Mouse (Mus musculus) layer of hippocampus, adult 9-10 months (tissue): ENCODE data around the gene Calm3.
"Not testable (repeated sequence)": the region's sequence is repeated elsewhere in the genome, so short reads cannot be mapped to it uniquely, and the experiment has no call there.

Source experiments
- DNase-seq: peaks from one replicate; pipeline ENCODE4 v3.0.0; 2022; ENCODE audit warnings: low spot score

Gene Calm3

DNA sequence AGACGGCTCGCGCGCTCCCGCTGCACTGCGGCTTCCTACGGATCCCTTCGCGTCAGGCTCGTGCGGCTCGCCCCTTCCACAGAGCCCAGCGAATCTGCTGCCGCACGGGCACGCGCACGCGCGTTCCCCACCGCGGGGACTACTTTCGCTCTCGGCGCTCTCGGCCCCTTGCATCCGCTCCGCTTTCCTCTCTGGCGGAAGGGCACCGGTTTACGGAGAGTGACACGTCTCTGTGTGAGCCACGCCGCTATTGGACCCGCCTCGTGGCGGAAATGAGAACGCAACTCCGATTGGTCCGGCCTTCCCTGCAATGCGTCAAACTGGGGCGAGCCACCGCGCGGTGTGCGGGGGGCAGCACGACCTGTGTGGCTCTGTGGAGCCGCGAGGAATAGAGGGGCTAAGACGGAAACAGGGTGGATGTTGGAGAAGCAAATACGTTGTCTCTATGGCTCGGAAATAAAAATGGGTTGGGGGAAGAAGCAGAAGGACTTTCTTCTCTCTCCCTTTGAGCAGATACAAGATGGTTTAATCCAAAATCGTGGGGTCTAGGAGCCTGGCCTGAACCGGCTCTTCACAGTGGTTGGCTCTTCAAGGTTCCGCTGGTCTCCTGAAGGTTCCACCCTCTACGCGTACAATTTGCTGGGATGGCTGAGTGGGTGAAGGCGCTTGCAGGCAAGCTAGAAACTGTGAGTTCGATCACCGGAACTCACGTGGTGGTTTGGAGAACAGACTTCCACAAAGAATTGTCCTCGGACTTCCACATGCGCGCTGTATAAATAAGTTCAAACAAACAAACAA lies at the start of gene Calm3:
Gene Calm3, minus strand, starts transcription at position 78 of the 798 bp plus-strand sequence.
- DNase-seq: peak; percentile 100

DNA sequence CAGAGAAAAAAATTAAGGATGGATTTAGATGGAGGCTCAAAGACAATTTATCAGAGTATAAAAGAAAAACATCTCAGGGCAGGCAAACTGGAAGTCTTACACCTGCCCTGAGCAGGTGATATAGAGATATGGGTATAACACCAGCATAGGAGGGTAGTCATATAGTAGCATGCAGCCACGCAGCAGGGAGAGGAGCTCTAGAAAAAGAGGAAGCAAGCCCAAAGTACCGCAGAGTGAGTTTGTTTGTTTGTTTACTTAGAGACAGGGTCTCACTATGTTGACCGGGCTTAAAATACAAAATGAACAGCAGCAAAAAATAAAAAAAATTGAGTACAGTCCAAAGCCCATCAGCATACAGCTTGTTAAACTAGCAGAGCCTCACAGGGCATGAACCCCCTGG lies 47.2 kb upstream of the Calm3 start:
- DNase-seq: no peak

DNA sequence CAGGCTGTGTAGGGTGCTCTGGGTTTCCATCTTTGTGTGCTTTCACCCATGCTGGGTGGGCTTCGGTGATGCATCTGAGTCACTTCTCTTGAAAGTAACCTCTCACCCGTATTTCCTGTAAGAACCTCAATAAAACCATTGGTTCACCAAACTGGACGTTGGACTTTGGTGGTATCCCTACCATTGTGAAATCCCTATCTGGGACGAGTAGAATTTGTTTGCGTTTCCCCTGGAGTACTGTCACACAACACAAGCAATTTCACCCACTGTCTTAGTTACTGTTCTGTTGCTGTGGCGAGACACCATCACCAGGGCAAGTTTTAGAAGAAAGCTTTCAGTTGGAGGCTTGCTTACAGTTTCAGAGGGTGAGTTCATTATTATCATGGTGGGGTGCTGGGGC lies 44.5 kb upstream of the Calm3 start:
- no peak for DNase-seq

DNA sequence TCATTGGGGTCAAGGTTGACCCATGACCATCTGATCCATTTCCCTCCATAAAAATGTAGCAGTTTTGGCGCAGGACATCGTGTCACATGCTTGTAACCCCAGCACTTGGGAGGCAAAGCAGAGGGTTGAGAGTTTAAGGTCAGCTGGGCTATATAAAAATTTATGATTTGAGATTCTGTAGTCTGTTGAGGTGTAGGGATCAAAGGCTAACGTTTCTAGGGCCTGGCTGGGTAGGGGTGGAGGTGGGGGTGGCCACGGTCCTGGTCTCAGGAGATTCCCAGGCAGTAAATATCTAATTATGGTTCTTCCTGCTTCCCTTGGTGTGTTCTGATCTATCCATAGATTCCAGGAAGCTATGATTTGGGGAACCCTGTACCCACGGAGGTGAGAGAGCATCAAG lies 37.8 kb upstream of the Calm3 start:
- DNase-seq: no peak

DNA sequence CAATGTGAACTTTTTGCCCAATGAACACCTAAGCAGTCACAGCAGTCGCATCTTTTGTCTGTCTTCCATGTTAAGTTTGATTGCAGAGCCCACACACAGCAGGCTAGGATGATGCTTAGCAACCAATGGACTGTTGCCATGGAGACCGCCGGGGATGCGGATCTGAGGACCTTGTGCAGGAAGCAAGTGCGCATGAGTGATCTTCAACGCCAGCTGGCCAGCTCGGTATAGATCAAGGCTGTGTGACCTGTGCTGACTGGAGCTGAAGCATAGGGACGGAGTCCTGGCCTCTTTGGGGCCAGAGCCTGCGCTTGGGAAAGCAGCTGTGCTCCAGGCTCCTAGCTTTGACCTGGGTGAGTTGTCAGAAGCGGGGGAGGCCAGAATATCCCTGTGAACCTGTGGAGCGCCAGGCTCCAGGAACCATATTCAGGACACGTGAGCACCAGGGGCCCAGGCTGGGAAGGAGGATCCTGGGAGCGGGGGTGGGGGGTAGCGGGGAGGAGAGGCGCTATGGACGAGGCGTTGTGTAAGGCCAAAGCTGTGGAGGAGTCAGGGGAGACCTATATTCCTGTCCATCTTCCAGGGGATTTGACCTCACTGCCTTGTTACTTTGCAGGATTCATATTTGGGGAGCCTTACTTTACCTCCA lies 35.7 kb upstream of the Calm3 start, which contains the start of gene Pnmal1:
Gene Pnmal1, plus strand, starts transcription at position 141 of the 649 bp plus-strand sequence.
- peak; percentile 88 for DNase-seq

DNA sequence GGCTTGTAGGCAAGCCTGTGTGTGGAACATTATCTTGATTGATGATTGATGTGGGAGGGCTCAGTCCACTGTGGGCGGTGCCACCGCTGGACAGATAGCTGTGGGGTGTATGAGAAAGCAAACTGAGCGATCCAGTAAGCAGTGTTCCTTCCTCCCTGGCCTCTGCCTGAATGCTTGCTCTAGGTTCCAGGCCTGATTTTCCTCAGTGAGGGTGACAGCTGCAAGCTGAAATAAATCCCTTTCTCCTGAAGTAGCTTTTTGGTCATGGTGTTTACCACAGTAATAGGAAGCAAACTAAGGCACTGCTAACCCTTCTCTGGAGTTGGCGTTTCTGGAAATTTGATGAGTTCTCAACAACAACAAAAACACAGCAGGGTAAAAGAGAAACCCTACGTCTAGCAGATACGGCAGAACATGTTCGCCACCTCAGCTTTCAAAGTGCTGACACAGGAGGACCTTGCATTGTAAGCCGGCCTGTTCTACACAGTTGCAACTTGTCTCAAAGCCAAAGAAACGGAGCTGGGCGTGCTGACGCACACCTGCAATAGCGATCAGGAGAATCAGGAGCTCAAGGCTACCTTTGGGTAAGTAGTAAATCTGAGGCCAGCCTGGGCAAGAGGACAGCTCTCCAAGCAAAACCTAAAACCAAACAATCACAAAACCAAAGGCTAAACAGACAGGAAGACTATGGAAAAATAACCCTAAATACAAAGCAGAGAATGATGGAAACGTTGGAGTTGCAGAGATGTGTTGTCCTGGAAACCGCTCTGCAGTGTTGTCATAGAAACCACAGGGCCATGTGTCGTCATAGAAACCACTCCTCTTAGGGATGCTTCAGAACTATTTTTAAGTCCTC lies 32.7 kb upstream of the Calm3 start:
- no peak for DNase-seq

DNA sequence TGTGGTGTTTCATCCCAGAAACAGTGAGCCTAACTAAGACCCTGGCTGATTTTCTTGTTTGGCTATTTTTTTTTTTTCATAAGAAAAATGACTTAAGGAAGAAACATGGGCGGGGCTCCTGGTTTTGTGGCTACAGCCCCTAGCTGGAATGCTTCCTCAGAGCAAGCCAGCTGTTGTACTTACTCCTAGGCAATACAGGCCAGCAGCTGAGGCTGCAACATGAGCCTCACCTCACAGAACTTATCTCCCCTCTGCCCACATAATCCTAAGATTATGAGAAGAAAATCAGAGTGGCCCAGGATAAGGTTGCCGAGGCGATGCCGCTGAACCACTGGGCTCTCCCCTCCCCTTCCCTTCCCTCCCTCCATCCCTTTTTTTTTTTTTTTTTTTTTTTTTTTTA lies 31.8 kb upstream of the Calm3 start:
- DNase-seq: no peak

DNA sequence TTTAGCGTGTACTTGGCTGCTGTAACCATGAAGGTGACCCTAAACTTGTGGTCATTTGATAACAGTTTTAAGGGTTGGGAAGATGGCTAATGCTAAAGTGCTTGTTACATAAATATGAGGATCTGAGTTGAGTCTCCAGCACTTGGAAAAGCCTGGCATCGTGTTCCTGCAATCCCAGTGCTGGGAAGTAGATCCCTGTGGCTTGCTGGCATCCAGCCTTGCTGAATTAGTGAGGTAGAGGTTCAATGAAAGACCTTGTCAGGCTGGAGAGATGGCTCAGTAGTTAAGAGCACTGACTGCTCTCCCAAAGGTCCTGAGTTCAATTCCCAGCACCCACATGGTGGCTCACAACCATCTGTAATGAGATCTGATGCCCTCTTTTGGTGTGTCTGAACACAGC lies 29.9 kb upstream of the Calm3 start:
- not testable (repeated sequence) for DNase-seq

DNA sequence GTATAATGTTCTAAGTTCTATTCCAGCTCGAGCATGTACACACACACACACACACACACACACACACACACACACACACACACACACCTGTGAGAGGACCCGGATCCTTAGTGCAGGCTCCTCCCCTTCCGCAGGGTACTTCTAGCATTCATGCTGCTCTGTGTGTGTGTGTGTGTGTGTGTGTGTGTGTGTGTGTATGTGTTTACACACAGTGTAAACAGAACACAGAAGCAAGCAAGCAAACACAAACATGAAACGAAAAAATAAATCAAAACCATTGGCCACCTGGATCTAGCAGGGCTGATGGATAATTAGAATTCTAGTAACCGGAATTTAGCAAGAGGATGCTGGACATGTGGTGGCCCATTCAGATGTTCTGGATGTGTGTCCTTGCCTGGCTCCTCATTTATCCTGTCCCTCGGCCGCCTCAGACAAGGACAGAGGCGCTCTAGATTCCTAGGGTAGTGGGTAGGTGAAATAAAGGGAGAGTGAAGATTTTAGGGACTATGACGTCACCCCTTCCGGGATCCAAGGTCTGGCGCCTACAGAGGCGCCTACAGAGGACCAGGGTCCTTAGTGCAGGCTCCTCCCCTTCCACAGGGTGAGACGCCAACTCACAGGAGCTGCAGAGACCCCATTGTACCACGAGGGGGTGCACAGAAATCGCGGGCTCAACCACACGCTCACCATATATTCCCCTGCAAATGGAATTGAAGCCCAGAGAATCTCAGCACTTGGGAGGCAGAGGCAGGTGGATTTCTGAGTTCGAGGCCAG lies 27.1 kb upstream of the Calm3 start:
- DNase-seq: no peak

DNA sequence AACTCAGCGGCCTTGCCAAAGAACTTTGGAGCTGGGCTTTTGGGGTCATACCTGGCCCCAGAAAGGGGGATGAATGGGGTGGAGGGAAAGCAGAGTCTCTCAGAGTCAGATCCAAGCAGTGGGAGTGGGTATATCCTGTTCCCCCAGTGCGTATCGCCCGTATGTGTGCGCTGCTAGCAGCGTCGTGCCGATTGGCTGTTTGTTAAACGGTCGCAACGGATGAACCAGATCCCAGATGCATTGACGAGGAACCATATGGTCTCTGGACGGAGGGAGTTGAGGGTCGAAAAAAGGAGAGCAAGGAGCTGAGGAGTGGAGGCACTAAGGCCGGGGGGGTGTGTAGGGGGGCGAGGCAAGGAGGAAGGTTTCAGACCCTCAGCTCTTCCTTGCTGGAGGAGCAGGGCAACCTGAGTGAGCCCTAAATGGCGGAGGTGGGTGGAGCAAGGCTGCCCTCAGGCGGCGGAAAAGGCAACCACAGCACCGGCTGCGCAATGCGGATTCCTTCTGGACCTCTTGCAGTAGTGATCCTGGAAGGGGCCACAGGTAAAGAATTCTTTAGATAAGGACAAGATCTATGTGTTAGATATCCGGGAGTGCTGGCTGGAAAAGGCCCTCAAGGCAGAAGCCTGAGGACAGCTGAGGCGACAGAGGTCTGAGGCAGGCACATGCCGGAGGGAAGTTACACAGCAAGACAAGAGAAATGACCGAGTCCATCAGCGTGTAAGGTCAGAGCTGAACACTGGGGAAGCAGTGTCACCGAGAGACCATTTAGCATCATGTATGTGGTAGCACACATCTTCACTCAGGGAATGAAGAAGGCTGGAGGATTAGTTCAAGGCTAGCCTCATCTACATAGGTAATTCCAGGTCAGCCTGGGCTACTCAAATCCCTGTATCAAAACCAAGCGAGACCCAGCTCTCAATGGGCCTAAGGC lies 26.3 kb upstream of the Calm3 start:
- DNase-seq: no peak

DNA sequence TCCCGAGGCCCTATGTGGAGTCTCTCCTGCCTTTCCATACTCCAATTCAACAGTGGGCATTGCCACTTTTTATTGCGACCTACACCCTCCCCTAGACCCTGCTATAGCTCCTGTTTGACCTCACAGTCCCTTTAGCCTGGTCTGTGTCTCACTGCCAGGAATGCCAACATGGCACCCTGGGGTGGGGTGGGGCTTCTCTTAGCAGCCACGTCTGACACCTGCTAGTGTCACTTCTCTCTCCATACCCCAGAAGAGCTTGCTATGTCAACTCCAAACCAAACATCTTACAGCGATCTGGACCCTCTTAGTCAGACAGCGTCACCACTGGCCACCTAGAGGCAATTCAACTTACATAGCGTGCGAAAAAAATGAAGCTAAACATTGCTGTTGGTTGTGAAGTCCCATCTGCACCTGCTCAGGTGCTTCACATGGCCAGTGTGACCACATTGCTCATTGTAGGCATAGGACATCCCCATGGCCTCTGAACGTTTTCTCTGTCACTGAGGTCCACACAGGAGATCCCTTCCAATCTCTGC lies 25.1 kb upstream of the Calm3 start:
- no peak for DNase-seq

DNA sequence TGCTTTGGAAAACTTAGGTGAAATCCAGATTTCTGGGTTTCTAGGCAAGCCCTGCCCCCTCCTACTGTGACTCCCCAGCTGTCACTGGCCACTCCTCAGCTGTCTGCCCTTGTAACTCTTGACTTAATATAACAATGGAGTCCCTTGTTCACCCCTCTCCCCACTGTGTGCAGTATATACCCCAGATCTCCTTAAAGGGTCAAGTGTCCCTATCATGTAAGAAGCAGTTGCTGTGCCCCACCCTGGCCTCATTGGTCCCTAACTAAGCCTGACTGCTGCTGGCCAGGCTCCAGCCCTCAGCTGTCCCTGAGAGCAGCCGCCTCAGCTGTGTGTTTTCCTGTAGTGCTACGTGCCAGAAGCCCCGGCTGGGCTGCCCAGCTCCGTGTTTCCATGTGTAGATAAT lies 24.0 kb upstream of the Calm3 start:
- DNase-seq: no peak

DNA sequence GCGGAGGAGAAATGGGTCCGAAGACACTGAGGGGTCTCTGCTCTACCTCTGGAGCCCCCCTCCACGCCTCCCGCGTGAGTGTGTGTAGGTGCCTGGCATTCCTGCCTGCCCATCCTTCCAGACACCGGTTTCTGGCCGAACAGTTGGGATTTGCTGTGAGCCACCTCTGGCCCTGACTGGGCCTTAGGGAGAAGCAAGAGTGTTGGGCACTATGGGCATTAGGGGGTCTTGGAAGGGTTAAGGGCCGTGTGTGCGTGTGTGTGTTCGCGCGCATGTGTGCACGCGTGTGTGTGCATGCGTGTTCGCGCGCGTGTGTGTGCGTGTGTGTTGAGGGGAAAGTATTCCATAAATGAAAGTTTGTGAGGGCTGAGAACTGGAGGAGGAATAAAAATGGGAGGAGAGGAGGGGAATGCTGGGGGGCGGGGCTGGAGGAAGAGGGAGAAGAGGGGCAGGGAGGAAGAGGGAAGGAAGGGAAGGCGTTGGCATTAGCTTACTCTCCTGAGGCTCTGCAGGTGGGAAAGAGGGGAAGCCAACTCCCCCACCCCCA lies 23.5 kb upstream of the Calm3 start:
- no peak for DNase-seq

DNA sequence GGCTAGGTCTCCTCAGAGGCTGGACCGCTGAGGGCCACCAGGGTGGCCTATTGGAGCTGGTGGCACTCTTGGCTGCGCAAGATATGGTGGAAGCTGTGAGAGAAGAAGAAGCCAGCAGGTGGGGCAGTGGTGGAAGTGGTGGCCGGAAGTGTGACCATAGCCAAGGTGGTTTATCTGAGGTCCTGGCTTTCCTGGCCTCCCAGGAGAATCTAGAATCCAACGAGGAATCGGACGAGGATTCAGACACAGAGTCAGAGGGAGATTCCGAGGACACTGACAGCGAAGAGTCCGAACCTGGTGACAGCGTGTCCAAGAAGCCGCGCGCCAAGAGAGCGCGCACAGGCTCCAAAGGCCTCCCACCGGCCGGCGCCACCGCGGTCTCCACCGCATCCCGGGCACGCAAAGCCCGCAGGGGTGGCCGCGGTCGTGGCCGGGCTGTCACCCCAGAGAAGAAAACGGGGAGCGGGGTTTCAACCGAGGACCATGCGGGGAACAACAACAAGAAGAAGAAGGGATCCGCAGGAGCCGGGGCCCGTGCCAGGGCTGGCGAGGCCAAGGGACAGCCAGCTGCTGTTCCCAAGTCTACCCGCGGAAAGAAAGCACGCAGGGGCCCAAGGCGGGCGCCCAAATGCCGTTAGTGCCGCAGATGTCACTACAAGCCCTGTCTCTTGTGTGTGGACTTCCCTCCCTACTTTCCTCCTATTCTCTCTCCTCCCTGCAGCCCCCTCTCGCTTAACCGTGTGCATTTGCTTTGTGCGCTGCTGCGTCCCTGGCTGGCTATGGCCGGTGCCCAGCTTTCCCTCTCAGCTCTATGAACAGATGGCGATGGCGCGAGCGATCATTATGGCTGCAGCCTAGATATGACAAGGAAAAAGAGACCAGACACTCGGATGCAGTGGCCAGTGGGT lies 22.8 kb upstream of the Calm3 start:
- no peak for DNase-seq

DNA sequence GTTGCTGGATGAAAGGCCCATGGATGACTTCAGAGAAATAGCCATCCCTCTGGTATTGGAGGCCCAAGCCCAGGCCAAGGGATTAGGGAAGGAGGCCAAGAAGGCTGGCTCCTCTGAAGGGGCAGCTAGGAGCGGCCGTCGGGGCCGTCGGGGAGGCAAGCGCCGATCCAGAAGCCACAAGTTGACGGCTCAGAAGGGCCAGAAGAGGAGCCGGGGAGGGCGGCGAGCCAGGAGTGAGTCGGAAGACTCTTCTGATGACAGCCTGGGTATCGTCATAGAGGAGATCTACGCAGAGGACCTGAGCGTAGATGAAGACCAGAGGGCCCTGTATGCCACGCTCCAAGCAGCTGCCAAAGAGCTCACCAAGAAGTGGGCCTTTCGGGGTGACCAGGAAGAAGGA lies 21.5 kb upstream of the Calm3 start:
- no peak for DNase-seq

DNA sequence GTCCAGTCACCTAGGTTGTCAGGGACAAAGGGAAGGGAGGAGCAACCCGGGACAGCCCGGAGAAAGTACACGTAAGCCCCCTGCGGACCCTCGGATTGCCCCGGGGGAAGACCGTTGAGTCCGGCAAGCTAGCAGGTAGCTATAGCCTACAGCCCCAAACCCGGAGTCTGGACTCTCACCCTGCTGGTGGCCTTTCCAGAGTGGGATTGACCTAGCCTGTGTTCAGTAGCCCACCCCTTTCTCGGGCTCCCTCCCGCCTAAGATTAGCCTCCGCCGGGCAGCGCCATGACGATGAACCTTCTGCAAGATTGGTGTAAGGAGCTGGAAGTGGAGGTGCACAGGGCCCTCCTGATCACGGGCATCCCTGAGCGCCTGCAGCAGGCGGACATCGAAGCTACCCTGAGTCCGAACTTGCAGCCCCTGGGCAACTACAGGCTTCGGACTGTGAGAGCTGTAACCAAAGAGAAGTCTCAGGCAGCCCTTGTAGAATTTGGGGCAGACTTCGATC lies 20.9 kb upstream of the Calm3 start:
- no peak for DNase-seq

DNA sequence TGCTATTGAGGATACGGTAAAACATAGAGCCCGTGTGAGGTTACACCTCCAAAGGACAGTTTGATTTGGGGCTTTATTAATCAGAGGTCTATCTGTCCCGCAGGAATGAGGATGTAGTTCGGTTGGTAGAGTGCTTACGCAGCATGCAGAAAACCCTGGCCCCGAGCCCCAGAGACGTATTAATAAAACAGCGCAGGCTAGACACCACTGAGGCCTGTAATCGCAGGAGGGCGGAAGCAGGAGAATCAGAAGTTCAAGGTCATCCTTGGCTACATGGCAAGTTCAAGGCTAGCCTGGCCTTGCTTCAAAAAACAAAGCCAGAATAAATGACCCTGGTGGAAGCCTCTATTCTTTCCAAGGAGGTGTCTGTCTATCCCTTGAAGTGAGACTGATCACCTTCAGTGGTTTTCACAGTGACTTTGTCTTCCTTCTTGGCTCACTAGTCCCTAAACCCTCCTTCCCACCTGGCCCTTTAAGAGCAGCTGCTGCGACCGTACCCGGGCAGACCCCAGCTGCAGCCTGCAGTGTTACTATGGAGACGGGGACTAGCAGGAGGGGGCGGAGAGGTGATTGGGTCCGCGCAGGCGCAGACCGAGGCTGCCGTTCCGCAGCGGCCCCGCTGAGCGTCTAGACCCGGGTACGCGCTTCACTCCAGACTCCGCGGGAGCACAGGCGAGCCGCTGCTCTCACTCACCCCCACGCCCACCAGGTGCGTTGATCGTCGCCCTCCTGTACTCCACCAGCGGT lies 20.3 kb upstream of the Calm3 start, which contains the start of gene Pnmal2:
Gene Pnmal2, plus strand, starts transcription at position 622 of the 747 bp plus-strand sequence.
- no peak for DNase-seq

DNA sequence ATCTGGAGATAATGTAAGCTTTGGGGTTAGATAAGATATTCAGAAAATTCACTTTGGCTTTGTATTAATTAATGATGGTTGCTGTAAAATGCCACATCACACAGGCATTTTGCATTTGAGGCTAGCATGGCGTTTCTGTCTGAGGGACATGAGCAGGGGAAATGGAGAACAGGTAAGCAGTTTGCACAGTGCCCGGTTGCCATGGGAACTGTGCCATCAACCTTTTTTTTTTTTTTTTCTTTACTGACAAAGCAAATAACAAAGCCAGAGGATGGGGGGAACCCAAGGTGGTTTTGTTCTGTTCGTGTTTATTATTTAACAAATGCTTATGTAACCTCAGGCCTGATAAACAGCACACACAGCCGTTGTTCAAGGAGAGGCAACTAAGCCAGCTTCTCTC lies 18.9 kb upstream of the Calm3 start:
- no peak for DNase-seq
